Mouse (Mus musculus) forebrain, embryonic 16.5 days (tissue): Measurements from ENCODE around the gene Rnf128. TPM values are rescaled to one million over a fixed set of nuclear protein-coding genes. Genes with fewer than 3 reads are reported as not detected.
A peak's percentile ranks its signal among the peaks of the same experiment; 100 is the strongest.

Source experiments
- ATAC-seq: fragments of 200-750 bp; cut with Nextera tagmentation; 2 replicates; pipeline ENCODE4 v1.8.0; 2017; ENCODE audit warnings: mild to moderate bottlenecking, moderate library complexity
- H3K27ac ChIP-seq: fragments of 300-500 bp; sonication (generic); 2 replicates; pipeline ENCODE4 v1.5.1; 2014; ENCODE audit warnings: low read length, control low read depth
- H3K27me3 ChIP-seq: fragments of 300-500 bp; sonication (generic); replicated peaks from 2 replicates; pipeline ENCODE4 v1.6.1; 2014; ENCODE audit warnings: low read length; ENCODE audit not compliant: control insufficient read depth, insufficient read depth
- H3K36me3 ChIP-seq: fragments of 300-500 bp; sonication (generic); 2 replicates; pipeline ENCODE4 v1.6.1; 2014; ENCODE audit not compliant: control insufficient read depth, insufficient read depth
- H3K4me1 ChIP-seq: fragments of 300-500 bp; sonication (generic); replicated peaks from 2 replicates; pipeline ENCODE4 v1.6.1; 2014; ENCODE audit warnings: low read length; ENCODE audit not compliant: control insufficient read depth, insufficient read depth
- H3K4me2 ChIP-seq: fragments of 300-500 bp; sonication (generic); 2 replicates; pipeline ENCODE4 v1.6.1; 2014; ENCODE audit warnings: mild to moderate bottlenecking, low read length, control low read depth
- H3K4me3 ChIP-seq: fragments of 300-500 bp; sonication (generic); replicated peaks from 2 replicates; pipeline ENCODE4 v1.5.1; 2014; ENCODE audit warnings: mild to moderate bottlenecking, low read length, control low read depth
- H3K9ac ChIP-seq: fragments of 300-500 bp; sonication (generic); replicated peaks from 2 replicates; pipeline ENCODE4 v1.6.1; 2014; ENCODE audit warnings: low read depth, low read length, control low read depth
- H3K9me3 ChIP-seq: fragments of 300-500 bp; sonication (generic); 2 replicates; pipeline ENCODE4 v1.6.1; 2016; ENCODE audit warnings: low read length; ENCODE audit not compliant: control insufficient read depth
- WGBS: fragments of 180-500 bp; shearing (Covaris S2); extraction: QIAGEN DNeasy Blood & Tissue Kit; methylation state at CpG from one replicate; pipeline ENCODE4 v1.1.7; 2014; 5-methylcytosine and 5-hydroxymethylcytosine counted together
- polyA plus RNA-seq: library from polyadenylated mRNA; unstranded; fragments of >200 nt; fragmentation: Nextera tagmentation; extraction: Ambion mirVana; gene quantifications from 2 replicates; pipeline ENCODE4 v1.2.1, GENCODE M21; 2015

Rnf128 gene
- polyA plus RNA-seq, 1 experiment from 2014 or later, result 4.1 TPM

- Histone ChIP-seq H3K4me3 (no peak overlapping the region), H3K9ac (no peak overlapping the region), H3K9me3 (no peaks in the 10 kb centered on the region), H3K27me3 (no peaks in the 10 kb centered on the region), H3K27ac (no peak overlapping the region), H3K4me2 (no peak overlapping the region), H3K36me3 (no peaks in the 10 kb centered on the region), H3K4me1 (no peaks in the 10 kb centered on the region)
- 73% methylated on average over 5 of the region's 5 CpGs for WGBS
- ATAC-seq, result no peak
Observed at GRCm38 (mm10) chrX:139654350-139655063, 91.4 kb downstream of the Rnf128 start.

GRCm38 (mm10) chrX:139662111-139662510 lies 99.0 kb downstream of the Rnf128 start:
- Histone ChIP-seq H3K9ac (no peak overlapping the region), H3K36me3 (no peaks in the 10 kb centered on the region), H3K9me3 (no peaks in the 10 kb centered on the region), H3K27me3 (no peaks in the 10 kb centered on the region), H3K4me3 (no peak overlapping the region), H3K4me1 (no peaks in the 10 kb centered on the region), H3K4me2 (no peak overlapping the region), H3K27ac (no peak overlapping the region)
- WGBS, result 64% methylated on average over 1 of the region's 1 CpGs
- no peak for ATAC-seq

- Histone ChIP-seq H3K9me3 (no peaks in the 10 kb centered on the region), H3K4me2 (no peak overlapping the region), H3K4me1 (no peaks in the 10 kb centered on the region), H3K27me3 (no peaks in the 10 kb centered on the region), H3K36me3 (no peaks in the 10 kb centered on the region), H3K27ac (no peak overlapping the region), H3K4me3 (no peak overlapping the region), H3K9ac (no peak overlapping the region)
- no peak for ATAC-seq
- 71% methylated on average over 2 of the region's 2 CpGs for WGBS
Observed at GRCm38 (mm10) chrX:139665829-139666228, 102.7 kb downstream of the Rnf128 start.

- H3K27ac ChIP-seq, result no peak overlapping the region
- H3K27me3 ChIP-seq, result 0 out of 2 replicates have a peak, but pooled peaks cover 3% of the 10 kb centered on the region
- H3K36me3 ChIP-seq, result no peaks in the 10 kb centered on the region
- 20% methylated on average over 8 of the region's 8 CpGs for WGBS
- H3K4me3 ChIP-seq, result peak overlapping the region; percentile 53
- H3K4me2 ChIP-seq, result peak overlapping the region; percentile 71
- H3K9me3 ChIP-seq, result no peaks in the 10 kb centered on the region
- no peaks in the 10 kb centered on the region; the same call in 1 of the 2 replicates for H3K4me1 ChIP-seq
- ATAC-seq, result no peak
- no peak overlapping the region for H3K9ac ChIP-seq
Observed at GRCm38 (mm10) chrX:139684410-139684774, 121.3 kb downstream of the Rnf128 start.

- Histone ChIP-seq H3K4me3 (peak within 1 kb of the TSS; percentile 53), H3K9ac (peak within 1 kb of the TSS; percentile 39), H3K4me1 (no peaks in the 10 kb centered on the region; the same call in 1 of the 2 replicates), H3K27me3 (0 out of 2 replicates have a peak, but pooled peaks cover 3% of the 10 kb centered on the region), H3K4me2 (peak within 1 kb of the TSS; percentile 71), H3K36me3 (no peaks in the 10 kb centered on the region), H3K27ac (no peak within 1 kb of the TSS), H3K9me3 (no peaks in the 10 kb centered on the region)
- 14% methylated on average over 43 of the region's 43 CpGs for WGBS
- peak; percentile 100 for ATAC-seq
Observed at GRCm38 (mm10) chrX:139684775-139685695, 121.9 kb downstream of the Rnf128 start, which contains the start of gene Tbc1d8b. TSS of gene Tbc1d8b (plus strand) at chrX:139684996.

GRCm38 (mm10) chrX:139714381-139714780 lies 151.3 kb downstream of the Rnf128 start, which contains the start of gene Gm15013:
TSS of gene Gm15013 (minus strand) at chrX:139714481.
- no peak within 1 kb of the TSS for H3K4me2 ChIP-seq
- no peak within 1 kb of the TSS for H3K9ac ChIP-seq
- H3K27ac ChIP-seq, result no peak within 1 kb of the TSS
- H3K9me3 ChIP-seq, result no peaks in the 10 kb centered on the region
- 98% methylated on average over 8 of the region's 8 CpGs for WGBS
- H3K4me3 ChIP-seq, result no peak within 1 kb of the TSS
- H3K4me1 ChIP-seq, result no peaks in the 10 kb centered on the region
- H3K27me3 ChIP-seq, result no peaks in the 10 kb centered on the region
- H3K36me3 ChIP-seq, result no peaks in the 10 kb centered on the region
- ATAC-seq, result no peak

GRCm38 (mm10) chrX:139722350-139722749 lies 159.2 kb downstream of the Rnf128 start:
- no peak for ATAC-seq
- no peaks in the 10 kb centered on the region for H3K27me3 ChIP-seq

More at GRCm38 (mm10) chrX:139722350-139722749, 159.2 kb downstream of the Rnf128 start:
- no peak overlapping the region for H3K9ac ChIP-seq
- no peak overlapping the region for H3K4me2 ChIP-seq
- no peaks in the 10 kb centered on the region for H3K4me1 ChIP-seq
- WGBS, result 93% methylated on average over 2 of the region's 2 CpGs
- no peak overlapping the region for H3K27ac ChIP-seq
- H3K36me3 ChIP-seq, result no peaks in the 10 kb centered on the region
- no peaks in the 10 kb centered on the region for H3K9me3 ChIP-seq
- no peak overlapping the region for H3K4me3 ChIP-seq
